Mouse (Mus musculus) stomach, postnatal 0 days (tissue): Measurements from ENCODE around the gene Auts2. TPM values are rescaled to one million over a fixed set of nuclear protein-coding genes. Genes with fewer than 3 reads are reported as not detected.

Experiments
- ATAC-seq: fragments of 200-750 bp; cut with Nextera tagmentation; 2 replicates; pipeline ENCODE4 v1.8.0; 2017; ENCODE audit not compliant: low FRiP score, low TSS enrichment
- DNase-seq: peaks from one replicate; pipeline ENCODE4 v3.0.0-alpha.2; 2016; ENCODE audit warnings: low spot score
- H3K27ac ChIP-seq: fragments of 300-500 bp; sonication (generic); replicated peaks from 2 replicates; pipeline ENCODE4 v1.5.1; 2014; ENCODE audit warnings: mild to moderate bottlenecking, control low read depth
- H3K27me3 ChIP-seq: fragments of 300-500 bp; sonication (generic); 2 replicates; pipeline ENCODE4 v1.6.1; 2014; ENCODE audit warnings: low read length; ENCODE audit not compliant: control insufficient read depth, insufficient read depth
- H3K36me3 ChIP-seq: fragments of 300-500 bp; sonication (generic); 2 replicates; pipeline ENCODE4 v1.6.1; 2014; ENCODE audit warnings: low read length, mixed read lengths; ENCODE audit not compliant: control insufficient read depth, insufficient read depth
- H3K4me1 ChIP-seq: fragments of 300-500 bp; sonication (generic); replicated peaks from 2 replicates; pipeline ENCODE4 v1.6.1; 2014; ENCODE audit warnings: antibody characterized with exemption; ENCODE audit not compliant: control insufficient read depth, insufficient read depth
- H3K4me2 ChIP-seq: fragments of 300-500 bp; sonication (generic); replicated peaks from 2 replicates; pipeline ENCODE4 v1.6.1; 2014; ENCODE audit warnings: low read depth, mild to moderate bottlenecking, control low read depth, moderate library complexity
- H3K4me3 ChIP-seq: fragments of 300-500 bp; sonication (generic); 2 replicates; pipeline ENCODE4 v1.5.1; 2014; ENCODE audit warnings: low read depth, low read length, control low read depth
- H3K9ac ChIP-seq: fragments of 300-500 bp; sonication (generic); 2 replicates; pipeline ENCODE4 v1.6.1; 2014; ENCODE audit warnings: mild to moderate bottlenecking, low read length, control low read depth, mixed read lengths
- H3K9me3 ChIP-seq: fragments of 300-500 bp; sonication (generic); 2 replicates; pipeline ENCODE4 v1.6.1; 2016; ENCODE audit warnings: low read length; ENCODE audit not compliant: control insufficient read depth
- CTCF ChIP-seq: IDR thresholded peaks from 2 replicates; pipeline ENCODE4 v1.5.1; 2016; ENCODE audit warnings: antibody characterized with exemption, low read depth, mild to moderate bottlenecking, moderate library complexity
- EP300 ChIP-seq: optimal IDR thresholded peaks from 2 replicates; pipeline ENCODE3; 2016; ENCODE audit warnings: antibody characterized with exemption
- WGBS: fragments of 180-500 bp; shearing (Covaris S2); extraction: QIAGEN DNeasy Blood & Tissue Kit; methylation state at CpG from one replicate; pipeline ENCODE4 v1.1.7; 2014; 5-methylcytosine and 5-hydroxymethylcytosine counted together
- polyA plus RNA-seq: library from polyadenylated mRNA; unstranded; fragments of >200 nt; fragmentation: Nextera tagmentation; extraction: Ambion mirVana; gene quantifications from 2 replicates; pipeline ENCODE4 v1.2.1, GENCODE M21; 2015

Gene Auts2
- polyA plus RNA-seq, 1 experiment from 2014 or later: 7.3 TPM

DNA sequence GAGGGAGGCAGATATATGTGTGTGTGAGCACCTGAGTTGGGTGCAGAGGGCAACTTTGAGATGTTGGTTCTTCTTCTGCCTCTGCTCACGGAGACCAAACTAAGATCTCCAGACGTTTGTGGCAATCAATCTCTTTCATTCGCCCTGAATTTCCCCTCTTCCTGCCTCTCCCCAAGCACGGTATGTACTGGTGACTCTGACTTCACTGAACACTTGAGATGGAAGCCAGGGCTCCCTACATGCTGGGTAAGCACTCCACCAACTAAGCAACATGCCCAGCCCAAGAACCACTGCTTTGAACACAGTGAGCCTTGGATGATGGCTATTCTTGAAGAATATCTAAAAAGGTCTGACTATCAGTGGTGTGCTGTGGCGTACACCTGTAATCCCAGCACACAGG is 1032.5 kb downstream of the Auts2 start:
- 51% methylated on average over 5 of the region's 5 CpGs for WGBS
- H3K27ac ChIP-seq: no peak overlapping the region
- no peaks in the 10 kb centered on the region for H3K4me1 ChIP-seq
- H3K9ac ChIP-seq: no peak overlapping the region
- no peak for ATAC-seq
- no peak for TF ChIP-seq CTCF
- no peak for TF ChIP-seq EP300
- no peaks in the 10 kb centered on the region for H3K9me3 ChIP-seq
- no peak overlapping the region for H3K4me2 ChIP-seq
- H3K4me3 ChIP-seq: no peak overlapping the region
- no peak for DNase-seq
- no peaks in the 10 kb centered on the region for H3K36me3 ChIP-seq
- no peaks in the 10 kb centered on the region for H3K27me3 ChIP-seq

DNA sequence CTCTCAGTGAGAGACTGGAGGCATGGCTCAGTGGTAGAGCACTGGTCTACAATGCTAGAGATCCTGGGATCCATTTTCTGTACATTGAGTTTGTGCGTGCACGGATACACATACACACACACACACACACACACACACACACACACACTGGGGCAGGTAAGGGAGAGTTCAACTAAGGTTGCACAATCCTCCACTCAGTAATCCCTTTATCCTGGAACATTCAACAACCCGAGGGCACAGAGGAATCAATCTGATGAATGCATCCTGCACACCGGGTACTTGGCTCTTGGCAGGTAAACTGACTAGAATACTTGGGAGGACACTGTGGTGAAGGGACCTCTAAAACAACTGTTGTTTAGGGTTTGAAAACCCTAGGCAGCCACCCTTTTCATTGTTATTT is 1033.8 kb downstream of the Auts2 start:
- H3K9me3 ChIP-seq: no peaks in the 10 kb centered on the region
- ATAC-seq: no peak
- no peak overlapping the region for H3K4me2 ChIP-seq
- H3K36me3 ChIP-seq: no peaks in the 10 kb centered on the region
- TF ChIP-seq CTCF: no peak
- TF ChIP-seq EP300: no peak
- no peak for DNase-seq
- no peak overlapping the region for H3K4me3 ChIP-seq
- H3K27me3 ChIP-seq: no peaks in the 10 kb centered on the region
- no peak overlapping the region for H3K27ac ChIP-seq
- H3K4me1 ChIP-seq: no peaks in the 10 kb centered on the region
- WGBS: 63% methylated on average over 4 of the region's 4 CpGs
- no peak overlapping the region for H3K9ac ChIP-seq

DNA sequence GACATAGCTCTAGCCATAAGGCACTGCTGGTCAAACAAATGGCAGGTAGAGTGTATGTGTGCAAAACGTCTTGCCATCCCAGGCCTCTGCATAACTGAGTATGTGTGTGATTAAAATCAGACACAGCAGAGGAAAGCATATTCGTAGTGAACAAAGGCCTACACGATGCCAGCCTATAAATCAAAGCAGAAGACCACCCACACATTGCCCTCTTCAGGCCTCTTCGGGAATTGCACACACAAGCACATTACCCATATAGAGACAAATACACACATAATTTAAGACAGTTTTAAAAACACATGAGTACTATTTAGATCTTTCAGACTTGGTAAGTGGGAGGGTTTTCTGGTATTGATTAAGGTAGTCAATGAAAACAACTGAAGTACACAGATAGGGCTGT is 1044.3 kb downstream of the Auts2 start:
- Histone ChIP-seq H3K27me3 (no peaks in the 10 kb centered on the region), H3K4me2 (no peak overlapping the region), H3K4me3 (no peak overlapping the region), H3K9ac (no peak overlapping the region), H3K4me1 (no peaks in the 10 kb centered on the region), H3K27ac (no peak overlapping the region), H3K9me3 (no peaks in the 10 kb centered on the region), H3K36me3 (no peaks in the 10 kb centered on the region)
- WGBS: 95% methylated on average over 4 of the region's 4 CpGs
- TF ChIP-seq EP300: no peak
- peak; percentile 22; the same call in 1 of the 2 replicates for TF ChIP-seq CTCF
- DNase-seq (no peak), ATAC-seq (no peak)

DNA sequence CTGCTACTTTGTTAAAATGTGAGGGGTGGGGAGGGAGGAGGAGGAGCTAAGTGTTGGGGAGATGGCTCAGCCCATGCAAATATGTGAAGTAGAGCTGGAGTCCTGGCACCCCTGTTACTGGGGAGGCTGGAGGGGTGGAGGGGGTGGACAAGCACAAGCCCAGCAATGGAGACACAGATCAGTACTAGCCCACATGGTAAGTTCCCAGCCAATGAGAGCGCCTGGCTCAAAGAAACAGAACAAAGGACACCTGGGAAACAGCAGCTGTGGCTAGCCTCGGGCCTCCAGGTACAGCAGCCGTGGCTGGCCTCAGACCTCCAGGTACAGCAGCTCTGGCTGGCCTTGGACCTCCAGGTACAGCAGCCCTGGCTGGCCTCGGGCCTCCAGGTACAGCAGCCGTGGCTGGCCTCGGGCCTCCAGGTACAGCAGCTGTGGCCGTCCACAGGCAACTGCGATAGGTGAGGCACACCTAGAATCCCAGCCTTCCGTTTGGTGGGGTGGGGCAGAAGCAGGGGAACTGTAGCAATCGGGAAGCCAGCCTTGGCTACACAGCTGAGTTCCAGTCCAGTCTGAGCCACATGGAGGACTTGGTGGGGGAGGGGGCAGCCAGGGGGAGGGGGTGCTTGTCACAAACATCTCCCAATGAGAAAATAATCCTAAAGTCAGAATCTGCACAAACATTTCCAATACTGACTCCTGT is 1046.5 kb downstream of the Auts2 start:
- Histone ChIP-seq H3K27ac (no peak overlapping the region), H3K27me3 (no peaks in the 10 kb centered on the region), H3K9me3 (no peaks in the 10 kb centered on the region), H3K4me3 (no peak overlapping the region), H3K4me2 (no peak overlapping the region), H3K36me3 (no peaks in the 10 kb centered on the region), H3K4me1 (no peaks in the 10 kb centered on the region), H3K9ac (no peak overlapping the region)
- 78% methylated on average over 10 of the region's 10 CpGs for WGBS
- DNase-seq (no peak), ATAC-seq (peak; percentile 38; the same call in 1 of the 2 replicates)
- TF ChIP-seq CTCF (no peak), EP300 (no peak)

DNA sequence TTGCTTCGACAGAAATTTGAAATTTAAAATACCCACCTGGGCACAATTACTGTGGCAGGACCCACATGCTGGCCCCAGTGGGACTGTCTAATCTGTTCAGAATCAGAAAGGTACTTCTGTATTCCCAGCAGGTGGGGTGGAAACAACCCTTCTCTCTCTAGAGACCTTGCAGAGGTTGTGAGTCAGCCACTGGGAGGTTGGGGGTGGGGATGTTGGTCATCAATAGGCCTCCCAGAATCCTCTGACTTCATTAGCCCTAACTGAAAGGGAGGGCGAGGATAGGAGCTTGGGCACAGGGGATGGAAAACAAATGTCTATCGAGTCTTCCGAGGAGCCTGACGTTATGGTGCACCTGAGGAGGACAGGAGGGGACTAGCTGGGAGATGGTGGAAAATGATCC is 1048.6 kb downstream of the Auts2 start:
- no peaks in the 10 kb centered on the region for H3K27me3 ChIP-seq
- no peak overlapping the region for H3K27ac ChIP-seq
- ATAC-seq: no peak
- no peak overlapping the region for H3K4me3 ChIP-seq
- H3K4me1 ChIP-seq: no peaks in the 10 kb centered on the region
- WGBS: 91% methylated on average over 5 of the region's 5 CpGs
- no peak for DNase-seq
- H3K9me3 ChIP-seq: no peaks in the 10 kb centered on the region
- no peak overlapping the region for H3K9ac ChIP-seq
- TF ChIP-seq CTCF (no peak), EP300 (no peak)
- no peak overlapping the region for H3K4me2 ChIP-seq
- H3K36me3 ChIP-seq: no peaks in the 10 kb centered on the region

DNA sequence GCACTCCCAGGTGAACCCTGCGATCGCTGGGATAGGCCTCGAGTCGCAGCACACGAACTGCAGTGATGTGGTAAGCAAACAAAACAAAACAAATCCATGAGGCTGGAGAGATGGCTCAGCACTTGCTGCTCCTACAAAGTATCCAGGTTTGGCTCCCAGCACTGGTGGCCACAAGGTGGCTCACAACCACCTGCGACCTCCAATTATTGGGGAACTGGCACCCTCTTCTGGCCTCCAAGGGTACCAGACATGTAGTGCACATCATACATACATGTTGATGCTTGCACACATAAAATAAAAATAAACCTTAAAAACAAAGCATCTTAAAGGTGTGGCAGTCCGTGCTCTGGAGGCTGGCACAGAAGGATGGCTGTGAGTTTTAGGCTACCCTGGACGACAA is 1050.6 kb downstream of the Auts2 start:
- H3K27me3 ChIP-seq: no peaks in the 10 kb centered on the region
- no peaks in the 10 kb centered on the region for H3K4me1 ChIP-seq
- H3K36me3 ChIP-seq: no peaks in the 10 kb centered on the region
- H3K9ac ChIP-seq: no peak overlapping the region
- DNase-seq (peak; percentile 29), ATAC-seq (no peak)
- no peak overlapping the region for H3K4me2 ChIP-seq
- TF ChIP-seq CTCF: peak; percentile 71
- no peak for TF ChIP-seq EP300
- 64% methylated on average over 8 of the region's 8 CpGs for WGBS
- no peak overlapping the region for H3K4me3 ChIP-seq
- no peak overlapping the region for H3K27ac ChIP-seq
- H3K9me3 ChIP-seq: no peaks in the 10 kb centered on the region
